Mouse (Mus musculus): Measurements from ENCODE around the gene Dgka. TPM values are rescaled to one million over a fixed set of nuclear protein-coding genes. Genes with fewer than 3 reads are reported as not detected.

Gene Dgka
- polyA plus RNA-seq, 1 experiment from 2014 or later = 5.4 TPM

- Histone ChIP-seq H3K27me3 (no peaks in the 10 kb centered on the region), H3K36me3 (no peaks in the 10 kb centered on the region; the same call in 1 of the 2 replicates), H3K9me3 (replicated peaks) (no peaks in the 10 kb centered on the region), H3K4me3 (peak overlapping the region; percentile 70), H3K27ac (peak overlapping the region; percentile 93), H3K9ac (peak overlapping the region; percentile 86), H3K4me1 (replicated peaks) (peaks cover 28% of the 10 kb centered on the region), H3K4me2 (peak overlapping the region; percentile 91)
- WGBS = under 1% methylated on average over 37 of the region's 37 CpGs
- ATAC-seq (replicated peaks; ENCODE audit: insufficient number of reproducible peaks, insufficient read depth, low FRiP score, low read depth) = peak; percentile 76
These were observed 3.7 kb upstream of the Dgka start for GRCm38 (mm10) chr10:128748252-128748864.

GRCm38 (mm10) chr10:128747646-128748251 lies 3.1 kb upstream of the Dgka start, which contains the start of gene Pym1:
Gene Pym1 (plus strand): TSS chr10:128747889.
- peak within 1 kb of the TSS; percentile 93 for H3K27ac ChIP-seq
- H3K9me3 ChIP-seq (replicated peaks) = no peaks in the 10 kb centered on the region
- peak; percentile 49 for ATAC-seq (replicated peaks; ENCODE audit: insufficient number of reproducible peaks, insufficient read depth, low FRiP score, low read depth)
- no peaks in the 10 kb centered on the region for H3K27me3 ChIP-seq
- peaks cover 34% of the 10 kb centered on the region for H3K4me1 ChIP-seq (replicated peaks)
- WGBS = under 1% methylated on average over 36 of the region's 36 CpGs
- no peaks in the 10 kb centered on the region; the same call in 1 of the 2 replicates for H3K36me3 ChIP-seq
- peak within 1 kb of the TSS; percentile 70 for H3K4me3 ChIP-seq
- H3K9ac ChIP-seq = peak within 1 kb of the TSS; percentile 86
- H3K4me2 ChIP-seq = peak within 1 kb of the TSS; percentile 91

- Histone ChIP-seq H3K27ac (peak overlapping the region; percentile 93), H3K4me1 (replicated peaks) (peaks cover 38% of the 10 kb centered on the region), H3K4me3 (peak overlapping the region; percentile 70), H3K4me2 (peak overlapping the region; percentile 91), H3K9ac (peak overlapping the region; percentile 86), H3K9me3 (replicated peaks) (no peaks in the 10 kb centered on the region), H3K27me3 (no peaks in the 10 kb centered on the region), H3K36me3 (no peaks in the 10 kb centered on the region; the same call in 1 of the 2 replicates)
- no peak for ATAC-seq (replicated peaks; ENCODE audit: insufficient number of reproducible peaks, insufficient read depth, low FRiP score, low read depth)
- 45% methylated on average over 9 of the region's 9 CpGs for WGBS
These were observed 2.5 kb upstream of the Dgka start for GRCm38 (mm10) chr10:128746972-128747645.

GRCm38 (mm10) chr10:128745946-128746613 lies 1.4 kb upstream of the Dgka start:
- 0 out of 2 replicates have a peak overlapping the region, but pooled peaks have one; percentile 1 for H3K27ac ChIP-seq
- H3K27me3 ChIP-seq = no peaks in the 10 kb centered on the region
- 84% methylated on average over 10 of the region's 10 CpGs for WGBS
- H3K4me3 ChIP-seq = no peak overlapping the region
- ATAC-seq (replicated peaks; ENCODE audit: insufficient number of reproducible peaks, insufficient read depth, low FRiP score, low read depth) = no peak
- no peak overlapping the region for H3K4me2 ChIP-seq
- peaks cover 38% of the 10 kb centered on the region for H3K4me1 ChIP-seq (replicated peaks)
- H3K9ac ChIP-seq = no peak overlapping the region
- no peaks in the 10 kb centered on the region for H3K9me3 ChIP-seq (replicated peaks)
- H3K36me3 ChIP-seq = no peaks in the 10 kb centered on the region

- WGBS = 24% methylated on average over 8 of the region's 8 CpGs
- Histone ChIP-seq H3K9ac (peak overlapping the region; percentile 68), H3K27me3 (no peaks in the 10 kb centered on the region), H3K36me3 (no peaks in the 10 kb centered on the region), H3K27ac (peak overlapping the region; percentile 73), H3K4me1 (replicated peaks) (peaks cover 28% of the 10 kb centered on the region), H3K4me2 (peak overlapping the region; percentile 88), H3K4me3 (peak overlapping the region; percentile 66), H3K9me3 (replicated peaks) (no peaks in the 10 kb centered on the region)
- ATAC-seq (replicated peaks; ENCODE audit: insufficient number of reproducible peaks, insufficient read depth, low FRiP score, low read depth) = no peak
These were observed 444 bp downstream of the Dgka start for GRCm38 (mm10) chr10:128744211-128744610.

GRCm38 (mm10) chr10:128743791-128744191 lies 864 bp downstream of the Dgka start:
- Histone ChIP-seq H3K27ac (peak overlapping the region; percentile 73), H3K4me1 (replicated peaks) (peaks cover 25% of the 10 kb centered on the region), H3K9me3 (replicated peaks) (no peaks in the 10 kb centered on the region), H3K36me3 (no peaks in the 10 kb centered on the region), H3K9ac (peak overlapping the region; percentile 68), H3K4me3 (peak overlapping the region; percentile 66), H3K27me3 (no peaks in the 10 kb centered on the region), H3K4me2 (peak overlapping the region; percentile 88)
- peak; percentile 61 for ATAC-seq (replicated peaks; ENCODE audit: insufficient number of reproducible peaks, insufficient read depth, low FRiP score, low read depth)
- under 1% methylated on average over 37 of the region's 37 CpGs for WGBS

GRCm38 (mm10) chr10:128743235-128743634 lies 1.4 kb downstream of the Dgka start:
- no peak for ATAC-seq (replicated peaks; ENCODE audit: insufficient number of reproducible peaks, insufficient read depth, low FRiP score, low read depth)
- Histone ChIP-seq H3K27me3 (no peaks in the 10 kb centered on the region), H3K4me3 (peak overlapping the region; percentile 66), H3K4me1 (replicated peaks) (peaks cover 25% of the 10 kb centered on the region), H3K27ac (peak overlapping the region; percentile 73; the same call in 1 of the 2 replicates), H3K9me3 (replicated peaks) (no peaks in the 10 kb centered on the region), H3K9ac (peak overlapping the region; percentile 68), H3K4me2 (peak overlapping the region; percentile 88), H3K36me3 (no peaks in the 10 kb centered on the region)
- WGBS = 1% methylated on average over 7 of the region's 7 CpGs

GRCm38 (mm10) chr10:128742616-128743015 lies 2.0 kb downstream of the Dgka start:
- ATAC-seq (replicated peaks; ENCODE audit: insufficient number of reproducible peaks, insufficient read depth, low FRiP score, low read depth) = no peak
- Histone ChIP-seq H3K4me3 (peak overlapping the region; percentile 66), H3K27me3 (no peaks in the 10 kb centered on the region), H3K9me3 (replicated peaks) (no peaks in the 10 kb centered on the region), H3K36me3 (no peaks in the 10 kb centered on the region), H3K4me2 (peak overlapping the region; percentile 88), H3K9ac (peak overlapping the region; percentile 68), H3K4me1 (replicated peaks) (peaks cover 25% of the 10 kb centered on the region), H3K27ac (no peak overlapping the region)
- WGBS = 25% methylated on average over 4 of the region's 4 CpGs

GRCm38 (mm10) chr10:128740296-128740695 lies 4.4 kb downstream of the Dgka start:
- H3K4me1 ChIP-seq (replicated peaks) = peaks cover 24% of the 10 kb centered on the region
- ATAC-seq (replicated peaks; ENCODE audit: insufficient number of reproducible peaks, insufficient read depth, low FRiP score, low read depth) = no peak
- WGBS = 40% methylated on average over 2 of the region's 2 CpGs

GRCm38 (mm10) chr10:128737435-128737834 lies 7.2 kb downstream of the Dgka start:
- Histone ChIP-seq H3K4me3 (peak overlapping the region; percentile 35), H3K4me1 (replicated peaks) (peaks cover 1% of the 10 kb centered on the region), H3K27me3 (no peaks in the 10 kb centered on the region), H3K27ac (no peak overlapping the region), H3K4me2 (peak overlapping the region; percentile 48), H3K9ac (no peak overlapping the region), H3K9me3 (replicated peaks) (no peaks in the 10 kb centered on the region), H3K36me3 (no peaks in the 10 kb centered on the region; the same call in 1 of the 2 replicates)
- ATAC-seq (replicated peaks; ENCODE audit: insufficient number of reproducible peaks, insufficient read depth, low FRiP score, low read depth) = 0 out of 2 replicates have a peak, but pooled peaks have one; percentile 50
- 8% methylated on average over 15 of the region's 15 CpGs for whole genome bisulfite sequencing

More at GRCm38 (mm10) chr10:128740296-128740695, 4.4 kb downstream of the Dgka start:
- Histone ChIP-seq H3K9me3 (replicated peaks) (no peaks in the 10 kb centered on the region), H3K4me2 (no peak overlapping the region), H3K27me3 (no peaks in the 10 kb centered on the region), H3K9ac (no peak overlapping the region), H3K27ac (no peak overlapping the region), H3K36me3 (no peaks in the 10 kb centered on the region), H3K4me3 (no peak overlapping the region)

- no peak overlapping the region for H3K4me3 ChIP-seq
- no peaks in the 10 kb centered on the region for H3K9me3 ChIP-seq (replicated peaks)
- no peak overlapping the region for H3K27ac ChIP-seq
- H3K36me3 ChIP-seq = no peaks in the 10 kb centered on the region; the same call in 1 of the 2 replicates
- ATAC-seq (replicated peaks; ENCODE audit: insufficient number of reproducible peaks, insufficient read depth, low FRiP score, low read depth) = no peak
- no peak overlapping the region for H3K9ac ChIP-seq
- no peaks in the 10 kb centered on the region for H3K27me3 ChIP-seq
- H3K4me2 ChIP-seq = no peak overlapping the region
- H3K4me1 ChIP-seq (replicated peaks) = peaks cover 2% of the 10 kb centered on the region; the same call in 1 of the 2 replicates
These were observed 12.7 kb downstream of the Dgka start for GRCm38 (mm10) chr10:128731992-128732391.
